ENCODE assay signal across 23 mouse cellular contexts in the genomic region with DNA sequence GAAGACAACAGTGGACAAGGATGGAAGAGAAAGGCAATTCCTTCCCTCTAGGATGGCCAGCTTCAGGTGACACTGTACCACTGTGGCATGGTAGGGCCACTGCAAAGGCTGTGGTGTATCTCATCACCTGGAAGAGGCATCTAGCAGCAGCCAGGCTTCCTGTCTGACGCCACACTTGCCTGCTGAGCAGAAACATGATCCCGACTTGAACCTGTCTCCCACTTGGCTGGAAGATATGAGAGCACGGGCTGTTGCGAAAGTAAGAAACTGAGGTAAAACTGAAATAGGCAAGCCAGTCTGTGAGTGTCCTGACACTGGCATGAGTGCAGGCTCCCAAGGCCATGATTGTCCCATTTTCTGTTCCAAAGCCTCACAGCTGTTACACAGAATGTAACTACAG. TPM values are rescaled to one million over a fixed set of nuclear protein-coding genes. Genes with fewer than 3 reads are reported as not detected.
DNase-seq lines count a peak whose midpoint lies in the region; ATAC-seq lines count a peak whose summit lies in the region.
"Had no signal": no experiment of that assay in that cellular context is flagged by ENCODE, and none has a peak within 500 bp of the region (broad histone marks: within the 10 kb centered on the region; RNA-seq: fewer than 3 reads in every experiment).

No protein-coding gene starts in this region.

- DNase-seq in adrenal gland, postnatal 25 days, result peak; percentile 24
- DNase-seq in adrenal gland, postnatal 4 days (ENCODE audit: low spot score in 2 of 2), result no peak
- no peak for DNase-seq in heart, adult 9 months (ENCODE audit: low spot score in 2 of 2)
- DNase-seq in thymus, postnatal 4 days, result peak; percentile 39
- no peak for DNase-seq in thymus, postnatal 25 days
- no peak for DNase-seq in spleen, postnatal 4 days (ENCODE audit: low spot score in 2 of 2)
- no peak for DNase-seq in embryonic facial prominence, embryonic 10.5 days (ENCODE audit: low spot score)
- DNase-seq: cerebellum, adult 18-20 months; cerebellum, postnatal 14 days; heart, adult 11 months; kidney, adult 8-10 months; kidney, postnatal 10 days; left cerebral cortex, postnatal 4 days; lung, postnatal 4 days had no signal

- no peak for ATAC-seq in heart, embryonic 15.5 days (replicated peaks; ENCODE audit: insufficient number of reproducible peaks, insufficient read depth, low FRiP score, low read depth)
- ATAC-seq: hindbrain, embryonic 16.5 days; intestine, embryonic 15.5 days; midbrain, embryonic 13.5 days had no signal

- no peaks in the 10 kb centered on the region for H3K27me3 ChIP-seq in heart, embryonic 15.5 days
- no peaks in the 10 kb centered on the region for H3K27me3 ChIP-seq in embryonic facial prominence, embryonic 10.5 days (replicated peaks; ENCODE audit: low read depth, poor library complexity, severe bottlenecking)
- H3K27me3 ChIP-seq: CH12.LX; forebrain, embryonic 12.5 days; intestine, embryonic 15.5 days; midbrain, embryonic 13.5 days had no signal

- 43% methylated on average over 4 of the region's 4 CpGs for WGBS in heart, embryonic 15.5 days
- whole genome bisulfite sequencing in embryonic facial prominence, embryonic 10.5 days, result 73% methylated on average over 4 of the region's 4 CpGs

- peaks cover 49% of the 10 kb centered on the region for H3K4me1 ChIP-seq in heart, embryonic 15.5 days (replicated peaks)
- peaks cover 54% of the 10 kb centered on the region for H3K4me1 ChIP-seq in embryonic facial prominence, embryonic 10.5 days

- peak overlapping the region; percentile 72 for H3K27ac ChIP-seq in heart, embryonic 15.5 days
- H3K27ac ChIP-seq in embryonic facial prominence, embryonic 10.5 days (replicated peaks), result no peak overlapping the region
- H3K27ac ChIP-seq: embryonic facial prominence, embryonic 12.5 days; forebrain, embryonic 12.5 days; intestine, embryonic 15.5 days; limb, embryonic 15.5 days; midbrain, embryonic 13.5 days had no signal

- H3K4me2 ChIP-seq in heart, embryonic 15.5 days, result no peak overlapping the region
- H3K4me2 ChIP-seq: embryonic facial prominence, embryonic 12.5 days; forebrain, embryonic 12.5 days; intestine, embryonic 15.5 days; limb, embryonic 15.5 days; midbrain, embryonic 13.5 days had no signal

- H3K9ac ChIP-seq in heart, embryonic 15.5 days, result no peak overlapping the region
- H3K9ac ChIP-seq: embryonic facial prominence, embryonic 12.5 days; forebrain, embryonic 12.5 days; intestine, embryonic 15.5 days; limb, embryonic 15.5 days; midbrain, embryonic 13.5 days had no signal

- no peaks in the 10 kb centered on the region for H3K9me3 ChIP-seq in heart, embryonic 15.5 days (replicated peaks)
- no peaks in the 10 kb centered on the region for H3K9me3 ChIP-seq in embryonic facial prominence, embryonic 10.5 days
- H3K9me3 ChIP-seq: embryonic facial prominence, embryonic 12.5 days; forebrain, embryonic 12.5 days; G1E; intestine, embryonic 15.5 days; limb, embryonic 15.5 days; midbrain, embryonic 13.5 days had no signal

- H3K4me3 ChIP-seq in heart, embryonic 15.5 days, result no peak overlapping the region
- no peak overlapping the region for H3K4me3 ChIP-seq in embryonic facial prominence, embryonic 10.5 days
- H3K4me3 ChIP-seq: embryonic facial prominence, embryonic 12.5 days; forebrain, embryonic 12.5 days; intestine, embryonic 15.5 days; limb, embryonic 15.5 days; midbrain, embryonic 13.5 days had no signal

- H3K36me3 ChIP-seq in heart, embryonic 15.5 days, result no peaks in the 10 kb centered on the region
- peaks cover 11% of the 10 kb centered on the region for H3K36me3 ChIP-seq in embryonic facial prominence, embryonic 10.5 days (replicated peaks)
- H3K36me3 ChIP-seq: embryonic facial prominence, embryonic 12.5 days; forebrain, embryonic 12.5 days; G1E; intestine, embryonic 15.5 days; limb, embryonic 15.5 days; midbrain, embryonic 13.5 days had no signal

RNA-seq across cellular contexts. Expression of gene Cux1, which starts 9.8 kb away (rescaled TPM):
- total RNA-seq in adrenal gland, postnatal 25 days (2021), result 109 and 110 TPM in 2 replicates
- total RNA-seq in adrenal gland, postnatal 4 days (2021), result 100 to 1,000 TPM; 109 to 111 TPM
- polyA plus RNA-seq in heart, embryonic 15.5 days (2015; fragmentation: Nextera tagmentation; extraction: Ambion mirVana), result 71.2 and 82.1 TPM in 2 replicates
- 75.3 and 77.8 TPM in 2 replicates for polyA plus RNA-seq in embryonic facial prominence, embryonic 10.5 days (2016; fragmentation: Nextera tagmentation; extraction: Ambion mirVana)

Comparison
In these comparisons a context has a peak if more than half of its experiments do, and no peak if none do; other contexts are left out.
1. DNase-seq: peak in adrenal gland, postnatal 25 days (single experiment) and thymus, postnatal 4 days (single experiment); none in adrenal gland, postnatal 4 days (0 of 2), heart, adult 9 months (0 of 2), thymus, postnatal 25 days (single experiment), spleen, postnatal 4 days (0 of 2) and embryonic facial prominence, embryonic 10.5 days (single experiment).